Mouse (Mus musculus) stomach, postnatal 0 days (tissue): ENCODE data around the gene Gm815. TPM values are rescaled to one million over a fixed set of nuclear protein-coding genes. Genes with fewer than 3 reads are reported as not detected.

ENCODE experiments used
- ATAC-seq: fragments of 200-750 bp; cut with Nextera tagmentation; 2 replicates; pipeline ENCODE4 v1.8.0; 2017; ENCODE audit not compliant: low FRiP score, low TSS enrichment
- DNase-seq: peaks from one replicate; pipeline ENCODE4 v3.0.0-alpha.2; 2016; ENCODE audit warnings: low spot score
- H3K27ac ChIP-seq: fragments of 300-500 bp; sonication (generic); replicated peaks from 2 replicates; pipeline ENCODE4 v1.5.1; 2014; ENCODE audit warnings: mild to moderate bottlenecking, control low read depth
- H3K27me3 ChIP-seq: fragments of 300-500 bp; sonication (generic); 2 replicates; pipeline ENCODE4 v1.6.1; 2014; ENCODE audit warnings: low read length; ENCODE audit not compliant: control insufficient read depth, insufficient read depth
- H3K36me3 ChIP-seq: fragments of 300-500 bp; sonication (generic); 2 replicates; pipeline ENCODE4 v1.6.1; 2014; ENCODE audit warnings: low read length, mixed read lengths; ENCODE audit not compliant: control insufficient read depth, insufficient read depth
- H3K4me1 ChIP-seq: fragments of 300-500 bp; sonication (generic); replicated peaks from 2 replicates; pipeline ENCODE4 v1.6.1; 2014; ENCODE audit warnings: antibody characterized with exemption; ENCODE audit not compliant: control insufficient read depth, insufficient read depth
- H3K4me2 ChIP-seq: fragments of 300-500 bp; sonication (generic); replicated peaks from 2 replicates; pipeline ENCODE4 v1.6.1; 2014; ENCODE audit warnings: low read depth, mild to moderate bottlenecking, control low read depth, moderate library complexity
- H3K4me3 ChIP-seq: fragments of 300-500 bp; sonication (generic); 2 replicates; pipeline ENCODE4 v1.5.1; 2014; ENCODE audit warnings: low read depth, low read length, control low read depth
- H3K9ac ChIP-seq: fragments of 300-500 bp; sonication (generic); 2 replicates; pipeline ENCODE4 v1.6.1; 2014; ENCODE audit warnings: mild to moderate bottlenecking, low read length, control low read depth, mixed read lengths
- H3K9me3 ChIP-seq: fragments of 300-500 bp; sonication (generic); 2 replicates; pipeline ENCODE4 v1.6.1; 2016; ENCODE audit warnings: low read length; ENCODE audit not compliant: control insufficient read depth
- CTCF ChIP-seq: IDR thresholded peaks from 2 replicates; pipeline ENCODE4 v1.5.1; 2016; ENCODE audit warnings: antibody characterized with exemption, low read depth, mild to moderate bottlenecking, moderate library complexity
- EP300 ChIP-seq: optimal IDR thresholded peaks from 2 replicates; pipeline ENCODE3; 2016; ENCODE audit warnings: antibody characterized with exemption
- WGBS: fragments of 180-500 bp; shearing (Covaris S2); extraction: QIAGEN DNeasy Blood & Tissue Kit; methylation state at CpG from one replicate; pipeline ENCODE4 v1.1.7; 2014; 5-methylcytosine and 5-hydroxymethylcytosine counted together
- polyA plus RNA-seq: library from polyadenylated mRNA; unstranded; fragments of >200 nt; fragmentation: Nextera tagmentation; extraction: Ambion mirVana; gene quantifications from 2 replicates; pipeline ENCODE4 v1.2.1, GENCODE M21; 2015

Gm815 gene
- polyA plus RNA-seq, 1 experiment from 2014 or later, result not detected

GRCm38 (mm10) chr19:26920816-26921215, 35.1 kb downstream of the Gm815 start:
- ATAC-seq (no peak), DNase-seq (no peak)
- no peak overlapping the region for H3K4me2 ChIP-seq
- H3K27ac ChIP-seq, result no peak overlapping the region
- TF ChIP-seq EP300, result no peak
- no peak for TF ChIP-seq CTCF
- H3K4me3 ChIP-seq, result no peak overlapping the region
- no peaks in the 10 kb centered on the region for H3K27me3 ChIP-seq
- no peaks in the 10 kb centered on the region for H3K4me1 ChIP-seq
- no peaks in the 10 kb centered on the region for H3K36me3 ChIP-seq
- 52% methylated on average over 2 of the region's 2 CpGs for WGBS
- H3K9me3 ChIP-seq, result no peaks in the 10 kb centered on the region
- H3K9ac ChIP-seq, result no peak overlapping the region

DNA sequence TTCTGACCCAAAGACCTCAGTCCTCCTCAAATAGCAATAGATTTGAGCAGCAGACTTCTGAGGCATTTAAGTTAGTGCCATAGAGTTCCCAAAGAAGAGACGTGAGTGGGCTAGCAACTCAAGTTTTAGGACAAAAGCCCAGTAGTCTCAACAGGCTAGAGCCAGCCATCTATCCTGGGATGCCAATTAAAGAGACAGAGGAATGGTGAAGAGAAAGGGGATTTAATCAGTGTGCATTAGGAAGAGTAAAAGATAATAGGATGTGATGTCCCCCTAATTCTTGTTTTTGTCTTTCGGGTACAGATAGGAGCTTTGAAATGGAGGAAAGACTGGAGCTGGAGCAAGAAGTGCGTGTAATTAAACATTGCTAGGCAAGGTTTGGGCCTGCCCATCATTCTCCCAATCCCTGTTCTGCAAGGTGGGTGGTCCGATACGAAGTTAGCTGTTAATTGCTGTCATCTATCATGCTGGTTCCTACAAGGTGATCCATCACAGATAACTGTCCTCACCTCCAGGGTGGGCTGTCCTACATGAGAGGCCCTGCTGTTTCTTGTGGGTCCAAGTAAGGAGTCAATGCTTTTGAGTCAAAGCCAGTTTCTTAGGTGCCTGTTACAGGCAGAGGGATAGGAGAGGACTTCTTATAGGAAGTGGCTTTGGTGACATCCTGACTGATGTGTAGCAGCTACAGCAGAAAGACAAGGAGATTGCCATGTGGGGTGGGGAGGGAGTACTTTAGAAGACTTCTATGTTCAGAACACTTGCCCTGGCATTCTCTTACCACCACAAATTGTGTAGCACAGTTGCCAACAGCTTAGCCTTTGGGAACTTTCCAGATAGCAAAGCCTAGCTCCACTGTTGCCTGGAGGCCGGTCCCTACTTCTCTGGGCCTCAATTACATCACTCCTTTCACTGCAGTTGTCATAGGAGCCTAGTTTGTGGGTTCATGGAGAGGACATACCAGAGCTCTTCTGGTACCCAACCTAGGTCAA, 44.9 kb downstream of the Gm815 start:
- Histone ChIP-seq H3K4me1 (no peaks in the 10 kb centered on the region), H3K9me3 (no peaks in the 10 kb centered on the region), H3K27ac (no peak overlapping the region), H3K4me2 (no peak overlapping the region), H3K27me3 (no peaks in the 10 kb centered on the region), H3K36me3 (no peaks in the 10 kb centered on the region), H3K4me3 (no peak overlapping the region), H3K9ac (no peak overlapping the region)
- TF ChIP-seq EP300 (no peak), CTCF (no peak)
- ATAC-seq (no peak), DNase-seq (no peak)
- 43% methylated on average over 6 of the region's 6 CpGs for WGBS

- ATAC-seq, result no peak
- H3K36me3 ChIP-seq, result no peaks in the 10 kb centered on the region
- no peak for DNase-seq
Observed at GRCm38 (mm10) chr19:26934186-26934585, 48.5 kb downstream of the Gm815 start.

More at GRCm38 (mm10) chr19:26934186-26934585, 48.5 kb downstream of the Gm815 start:
- no peaks in the 10 kb centered on the region for H3K4me1 ChIP-seq
- H3K4me2 ChIP-seq, result no peak overlapping the region
- no peak overlapping the region for H3K9ac ChIP-seq
- no peaks in the 10 kb centered on the region for H3K9me3 ChIP-seq
- H3K4me3 ChIP-seq, result no peak overlapping the region
- 56% methylated on average over 2 of the region's 2 CpGs for WGBS
- no peaks in the 10 kb centered on the region for H3K27me3 ChIP-seq
- TF ChIP-seq EP300, result no peak
- no peak for TF ChIP-seq CTCF
- no peak overlapping the region for H3K27ac ChIP-seq
